Mouse (Mus musculus): ENCODE data around the gene Gucy2f. TPM values are rescaled to one million over a fixed set of nuclear protein-coding genes. Genes with fewer than 3 reads are reported as not detected.

Gene Gucy2f
- total RNA-seq, 2 experiments from 2014 or later, result not detected

Other genes starting within 250 kb of the Gucy2f start
- 10 to 100 TPM; 12.7 to 15.5 TPM for gene Nxt2, start 29.8 kb upstream of the Gucy2f start, total RNA-seq (2021)
- under 1 TPM; 0.20 to 0.96 TPM for gene Kcne1l, start 109.4 kb upstream of the Gucy2f start, total RNA-seq (2021)
- 100 to 1,000 TPM; 286 to 460 TPM for gene Acsl4, start 193.6 kb upstream of the Gucy2f start, total RNA-seq (2021)

Measured in adrenal gland, adult 18-20 months (tissue).